Mouse (Mus musculus) C2C12 (cell line): ENCODE data around the gene Gnl1. TPM values are rescaled to one million over a fixed set of nuclear protein-coding genes. Genes with fewer than 3 reads are reported as not detected.
"Not testable (repeated sequence)": the region's sequence is repeated elsewhere in the genome, so short reads cannot be mapped to it uniquely, and the experiment has no call there.

Experiments used
- H3K27me3 ChIP-seq: one replicate; pipeline ENCODE4 v1.6.1; 2011; ENCODE audit not compliant: control insufficient read depth, insufficient read depth, insufficient read length
- H3K36me3 ChIP-seq: one replicate; pipeline ENCODE4 v1.6.1; 2011; ENCODE audit not compliant: control insufficient read depth, insufficient read depth
- H3K4me3 ChIP-seq: one replicate; pipeline ENCODE4 v1.5.1; 2011; ENCODE audit warnings: mild to moderate bottlenecking, control low read depth; ENCODE audit not compliant: poor library complexity, insufficient read depth, severe bottlenecking
- H3K79me2 ChIP-seq: one replicate; pipeline ENCODE4 v1.6.1; 2011; ENCODE audit not compliant: control insufficient read depth, insufficient read depth
- H3K79me3 ChIP-seq: one replicate; pipeline ENCODE4 v1.6.1; 2011; ENCODE audit warnings: low read depth, control low read depth
- H3ac ChIP-seq: one replicate; pipeline ENCODE3; 2011; ENCODE audit warnings: low read depth; ENCODE audit not compliant: control insufficient read depth, insufficient read length
- CEBPB ChIP-seq: IDR thresholded peaks from one replicate; pipeline ENCODE4 v1.6.1; 2011; ENCODE audit warnings: low read depth, mild to moderate bottlenecking, control low read depth, moderate library complexity
- CTCF ChIP-seq: IDR thresholded peaks from one replicate; pipeline ENCODE4 v1.5.1; 2011; ENCODE audit not compliant: control insufficient read depth, insufficient read depth, insufficient read length
- FOSL1 ChIP-seq: IDR thresholded peaks from one replicate; pipeline ENCODE4 v1.8.0; 2011; ENCODE audit warnings: mild to moderate bottlenecking, low read length; ENCODE audit not compliant: poor library complexity, insufficient read depth, severe bottlenecking
- MAX ChIP-seq: IDR thresholded peaks from one replicate; pipeline ENCODE4 v1.6.1; 2011; ENCODE audit warnings: mild to moderate bottlenecking, control low read depth
- MYOD1 ChIP-seq: IDR thresholded peaks from one replicate; pipeline ENCODE4 v1.6.1; 2011; ENCODE audit warnings: low read depth; ENCODE audit not compliant: control insufficient read depth, insufficient read length
- MYOG ChIP-seq: IDR thresholded peaks from one replicate; pipeline ENCODE4 v1.6.1; 2011; ENCODE audit not compliant: control insufficient read depth, insufficient read length; ENCODE audit errors: extremely low read depth
- USF1 ChIP-seq: IDR thresholded peaks from one replicate; pipeline ENCODE4 v1.6.1; 2011; ENCODE audit warnings: low read depth, mild to moderate bottlenecking, control low read depth, moderate library complexity
- polyA plus RNA-seq: library from polyadenylated mRNA; unstranded; fragments of >200 nt; fragmentation: generic; extraction: Trizol; gene quantifications from one replicate; pipeline ENCODE4 v1.2.1, GENCODE M21; 2012; ENCODE audit warnings: missing spikeins

The Gnl1 gene
- polyA plus RNA-seq, 1 experiment = 71.7 TPM

- no peaks in the 10 kb centered on the region for H3K27me3 ChIP-seq
- H3K4me3 ChIP-seq = no peak overlapping the region
- no peak overlapping the region for H3ac ChIP-seq
- H3K79me2 ChIP-seq = peaks cover 87% of the 10 kb centered on the region
- no peak for TF ChIP-seq MAX
- TF ChIP-seq CTCF = no peak
- TF ChIP-seq USF1 = no peak
- no peak for TF ChIP-seq MYOD1
- no peak for TF ChIP-seq MYOG
- no peak for TF ChIP-seq FOSL1
- TF ChIP-seq CEBPB = no peak
- peaks cover 40% of the 10 kb centered on the region for H3K79me3 ChIP-seq
- peaks cover 13% of the 10 kb centered on the region for H3K36me3 ChIP-seq
Observed at GRCm38 (mm10) chr17:36027663-36028062, 48.0 kb downstream of the Gnl1 start.

- H3ac ChIP-seq = no peak overlapping the region
- no peak overlapping the region for H3K4me3 ChIP-seq
- peaks cover 13% of the 10 kb centered on the region for H3K36me3 ChIP-seq
- no peaks in the 10 kb centered on the region for H3K27me3 ChIP-seq
- H3K79me3 ChIP-seq = peaks cover 37% of the 10 kb centered on the region
- peaks cover 81% of the 10 kb centered on the region for H3K79me2 ChIP-seq
- no peak for TF ChIP-seq MYOG
- TF ChIP-seq MYOD1 = no peak
- TF ChIP-seq USF1 = no peak
- TF ChIP-seq CEBPB = no peak
- no peak for TF ChIP-seq MAX
Observed at GRCm38 (mm10) chr17:36028879-36029619, 49.4 kb downstream of the Gnl1 start.

GRCm38 (mm10) chr17:36030046-36030702, 50.5 kb downstream of the Gnl1 start:
- H3K79me3 ChIP-seq = peaks cover 34% of the 10 kb centered on the region
- H3ac ChIP-seq, H3K4me3 ChIP-seq, H3K27me3 ChIP-seq: not testable (repeated sequence)
- H3K36me3 ChIP-seq = peaks cover 13% of the 10 kb centered on the region
- H3K79me2 ChIP-seq = peaks cover 74% of the 10 kb centered on the region

GRCm38 (mm10) chr17:36030703-36031582, 51.3 kb downstream of the Gnl1 start:
- H3K27me3 ChIP-seq, H3ac ChIP-seq, H3K4me3 ChIP-seq: not testable (repeated sequence)
- peaks cover 12% of the 10 kb centered on the region for H3K36me3 ChIP-seq
- H3K79me3 ChIP-seq = peaks cover 28% of the 10 kb centered on the region
- H3K79me2 ChIP-seq = peaks cover 70% of the 10 kb centered on the region

- not testable (repeated sequence) for H3K27me3 ChIP-seq, H3K36me3 ChIP-seq
- peak; percentile 4 for TF ChIP-seq CTCF
- peaks cover 68% of the 10 kb centered on the region for H3K79me2 ChIP-seq
- peak overlapping the region; percentile 4 for H3ac ChIP-seq
- H3K4me3 ChIP-seq = peak overlapping the region; percentile 26
- peaks cover 24% of the 10 kb centered on the region for H3K79me3 ChIP-seq
Observed at GRCm38 (mm10) chr17:36031583-36032331, 52.1 kb downstream of the Gnl1 start.

- Histone ChIP-seq H3ac (peak within 1 kb of the TSS; percentile 35), H3K79me2 (peaks cover 62% of the 10 kb centered on the region), H3K4me3 (peak within 1 kb of the TSS; percentile 26), H3K79me3 (peaks cover 23% of the 10 kb centered on the region)
- not testable (repeated sequence) for H3K36me3 ChIP-seq, H3K27me3 ChIP-seq
Observed at GRCm38 (mm10) chr17:36032351-36032875, 52.8 kb downstream of the Gnl1 start, which contains the start of gene H2-T23. TSS of gene H2-T23 (minus strand) at chr17:36032855.

GRCm38 (mm10) chr17:36034524-36034923, 54.9 kb downstream of the Gnl1 start:
- H3K27me3 ChIP-seq, H3ac ChIP-seq, H3K4me3 ChIP-seq, H3K36me3 ChIP-seq: not testable (repeated sequence)
- peaks cover 41% of the 10 kb centered on the region for H3K79me2 ChIP-seq
- H3K79me3 ChIP-seq = peaks cover 11% of the 10 kb centered on the region

GRCm38 (mm10) chr17:36035010-36035638, 55.5 kb downstream of the Gnl1 start:
- peaks cover 11% of the 10 kb centered on the region for H3K79me3 ChIP-seq
- peaks cover 38% of the 10 kb centered on the region for H3K79me2 ChIP-seq
- H3K4me3 ChIP-seq, H3K27me3 ChIP-seq, H3ac ChIP-seq, H3K36me3 ChIP-seq: not testable (repeated sequence)
